Comparison of ENCODE assay signal across 11 mouse cellular contexts in the genomic region with DNA sequence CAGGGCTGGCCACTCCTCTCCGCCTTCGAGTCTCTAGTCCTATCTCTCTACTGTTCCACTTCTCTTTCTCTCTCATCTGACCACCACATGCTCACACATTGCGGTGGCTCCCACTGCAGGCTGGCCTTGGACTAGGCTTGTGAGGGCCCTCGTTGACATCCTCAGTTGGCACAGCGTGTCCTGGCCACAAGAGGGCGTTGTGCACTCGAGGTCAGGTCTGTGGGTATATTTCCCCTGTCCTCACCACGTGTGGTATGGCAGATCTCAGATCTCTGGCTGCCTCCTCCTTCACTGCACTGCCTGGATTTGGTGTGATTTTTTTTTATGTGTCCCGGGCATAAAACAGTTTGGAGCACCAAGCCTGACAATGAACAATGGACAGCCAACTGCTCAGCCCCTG. TPM values are rescaled to one million over a fixed set of nuclear protein-coding genes. Genes with fewer than 3 reads are reported as not detected.
DNase-seq lines count a peak whose midpoint lies in the region; ATAC-seq and TF ChIP-seq lines count a peak whose summit lies in the region.
"Had no signal": no experiment of that assay in that cellular context is flagged by ENCODE, and none has a peak within 500 bp of the region (broad histone marks: within the 10 kb centered on the region; RNA-seq: fewer than 3 reads in every experiment).

No protein-coding gene starts in this region.

- H3K4me1 ChIP-seq in kidney, adult 2 months (ENCODE audit: control insufficient read depth, insufficient read depth, low read length), result no peaks in the 10 kb centered on the region

- no peak overlapping the region for H3K4me3 ChIP-seq in kidney, adult 2 months (ENCODE audit: insufficient read depth, low read depth, low read length)
- H3K4me3 ChIP-seq: myocyte; stomach, embryonic 15.5 days had no signal

- H3K36me3 ChIP-seq in kidney, adult 2 months (ENCODE audit: control insufficient read depth, insufficient read depth, low read length), result no peaks in the 10 kb centered on the region
- H3K36me3 ChIP-seq: stomach, embryonic 15.5 days had no signal

- H3K27ac ChIP-seq in kidney, adult 2 months (ENCODE audit: insufficient read depth, low read depth, low read length), result no peak overlapping the region
- H3K27ac ChIP-seq: stomach, embryonic 15.5 days had no signal

- 53% methylated on average over 9 of the region's 9 CpGs for WGBS in kidney, adult 2 months

- no peak for ATAC-seq in activated CD4-positive, CD25-positive, alpha-beta regulatory T cell, adult 4 months

- peak; percentile 32; the same call in 1 of the 2 replicates for TF ChIP-seq CTCF in kidney, adult 2 months (conservative IDR thresholded peaks at IDR 0.05; ENCODE audit: insufficient read depth, insufficient read length, low read depth, low read length)

- H3K27me3 ChIP-seq in kidney, adult 2 months (replicated peaks; ENCODE audit: control insufficient read depth, insufficient read depth, low read length), result no peaks in the 10 kb centered on the region
- H3K27me3 ChIP-seq: stomach, embryonic 15.5 days had no signal

- DNase-seq in kidney, adult 2 months, result no peak
- no peak for DNase-seq in kidney, postnatal 10 days
- peak; percentile 32 for DNase-seq in thymus, postnatal 14 days
- DNase-seq in thymus, adult 18-20 months, result no peak
- peak; percentile 61 for DNase-seq in induced T-regulatory cell, adult 2 months (ENCODE audit: low read depth)
- peak; percentile 23 to 43 for DNase-seq in thymus, postnatal 36 days
- DNase-seq in kidney, adult 8-10 months, result no peak
- DNase-seq: adrenal gland, adult 2 months had no signal

- no peak for TF ChIP-seq POLR2A in kidney, adult 2 months (IDR thresholded peaks at IDR 0.05; ENCODE audit: low read depth, low read length)

RNA-seq across cellular contexts. Expression of a gene that starts 23.5 kb away (rescaled TPM):
- 1,151 and 1,243 TPM in 2 replicates for polyA plus RNA-seq in kidney, adult 2 months (2012; rRNA removed)
- 1,000 to 10,000 TPM; 1,417 to 1,752 TPM for polyA plus RNA-seq in activated CD4-positive, CD25-positive, alpha-beta regulatory T cell, adult 4 months (2017; shearing (Covaris generic))

RNA-seq across cellular contexts. Expression of a gene that starts 40.5 kb away (rescaled TPM):
- polyA plus RNA-seq in kidney, adult 2 months (2012; rRNA removed), result 26.3 and 27.3 TPM in 2 replicates
- 1 to 10 TPM; 3.8 to 4.4 TPM for polyA plus RNA-seq in activated CD4-positive, CD25-positive, alpha-beta regulatory T cell, adult 4 months (2017; shearing (Covaris generic))

RNA-seq across cellular contexts. Expression of a gene that starts 49.3 kb away (rescaled TPM):
- polyA plus RNA-seq in kidney, adult 2 months (2012; rRNA removed), result 80.3 and 98.8 TPM in 2 replicates
- polyA plus RNA-seq in activated CD4-positive, CD25-positive, alpha-beta regulatory T cell, adult 4 months (2017; shearing (Covaris generic)), result 1 to 10 TPM in 1 of 2 experiments, under 1 TPM in 1; 0.52 to 1.1 TPM

RNA-seq across cellular contexts. Expression of a gene that starts 49.8 kb away (rescaled TPM):
- polyA plus RNA-seq in kidney, adult 2 months (2012; rRNA removed), result 9.7 and 10.4 TPM in 2 replicates
- polyA plus RNA-seq in activated CD4-positive, CD25-positive, alpha-beta regulatory T cell, adult 4 months (2017; shearing (Covaris generic)), result 1 to 10 TPM; 3.0 to 3.1 TPM

Comparison
In these comparisons a context has a peak if more than half of its experiments do, and no peak if none do; other contexts are left out.
1. DNase-seq: peak in thymus, postnatal 14 days (single experiment), induced T-regulatory cell, adult 2 months (single experiment) and thymus, postnatal 36 days (2 of 2); none in kidney, adult 2 months (single experiment), kidney, postnatal 10 days (single experiment), thymus, adult 18-20 months (0 of 2) and kidney, adult 8-10 months (0 of 2).
2. RNA of a gene that starts 49.3 kb away (polyA plus RNA-seq): 80.3 to 98.8 TPM in kidney, adult 2 months; 0.52 to 1.1 TPM in activated CD4-positive, CD25-positive, alpha-beta regulatory T cell, adult 4 months; every median in the first group is over 10 times any median in the second.